Mouse (Mus musculus): ENCODE measurements around the gene Ago3. TPM values are rescaled to one million over a fixed set of nuclear protein-coding genes. Genes with fewer than 3 reads are reported as not detected.

Ago3 gene
- total and polyA plus RNA-seq, 3 experiments, result 7.3 to 7.9 TPM; not detected in 1

DNA sequence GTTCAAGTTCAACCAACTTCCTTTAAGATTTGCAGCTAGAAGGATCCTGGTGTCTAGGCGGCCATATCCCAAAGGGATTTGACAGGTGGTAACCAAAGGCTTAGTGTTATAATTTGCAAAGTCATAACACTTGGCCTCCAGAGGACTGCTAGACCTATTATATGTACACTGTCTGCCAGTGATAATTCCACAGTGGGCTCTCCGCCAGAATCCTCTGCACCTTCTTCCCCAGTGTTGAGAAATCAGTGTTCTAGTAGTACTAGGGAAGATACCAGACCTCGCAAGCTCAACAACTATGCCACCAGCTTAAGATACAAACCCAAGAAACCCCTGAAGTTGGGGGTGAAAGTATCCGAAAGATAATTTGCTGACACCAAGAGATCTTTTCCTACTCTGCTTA is 3.8 kb upstream of the Ago3 start:
- no peak overlapping the region for H3K9ac ChIP-seq (ENCODE audit: control insufficient read depth, low read depth, low read length, poor library complexity, severe bottlenecking)
- H3K27me3 ChIP-seq (ENCODE audit: control insufficient read depth in 1 of 2, insufficient read depth in 2 of 2, low read length in 2 of 2), result no peaks in the 10 kb centered on the region
- H3K4me3 ChIP-seq (ENCODE audit: control insufficient read depth in 1 of 2, insufficient read depth in 1 of 2, low read depth in 2 of 2, low read length in 2 of 2), result no peak overlapping the region
- H3K9me3 ChIP-seq (replicated peaks; ENCODE audit: insufficient read depth, low read length), result no peaks in the 10 kb centered on the region
- peaks cover 7% of the 10 kb centered on the region for H3K79me2 ChIP-seq (ENCODE audit: control insufficient read depth, insufficient read depth, low read length, poor library complexity)
- DNase-seq (ENCODE audit: low read depth, low spot score), result no peak
- H3K27ac ChIP-seq (ENCODE audit: control insufficient read depth, low read depth, low read length), result no peak overlapping the region
- TF ChIP-seq RCOR1 (IDR thresholded peaks at IDR 0.05; ENCODE audit: low read depth, low read length) (0 out of 2 replicates have a peak, but pooled peaks have one; percentile 10), ZKSCAN1 (IDR thresholded peaks at IDR 0.05; ENCODE audit: low read depth, low read length) (no peak), HCFC1 (IDR thresholded peaks at IDR 0.05; ENCODE audit: low read depth, low read length) (no peak), POLR2A (IDR thresholded peaks at IDR 0.05; ENCODE audit: control insufficient read depth in 1 of 2, insufficient read depth in 1 of 2, low read depth in 1 of 2, low read length in 2 of 2, poor library complexity in 1 of 2) (no peak), ETS1 (IDR thresholded peaks at IDR 0.05; ENCODE audit: low read depth, low read length) (no peak)
- H3K4me1 ChIP-seq (ENCODE audit: control insufficient read depth in 1 of 2, insufficient read depth in 2 of 2, low read length in 2 of 2), result no peaks in the 10 kb centered on the region; a peak in 2 of 4 replicates
- H3K36me3 ChIP-seq (ENCODE audit: control insufficient read depth in 1 of 2, insufficient read depth in 2 of 2, low read length in 2 of 2), result peaks cover 0 to 3% of the 10 kb centered on the region in 2 experiments; a peak in 2 of 4 replicates

DNA sequence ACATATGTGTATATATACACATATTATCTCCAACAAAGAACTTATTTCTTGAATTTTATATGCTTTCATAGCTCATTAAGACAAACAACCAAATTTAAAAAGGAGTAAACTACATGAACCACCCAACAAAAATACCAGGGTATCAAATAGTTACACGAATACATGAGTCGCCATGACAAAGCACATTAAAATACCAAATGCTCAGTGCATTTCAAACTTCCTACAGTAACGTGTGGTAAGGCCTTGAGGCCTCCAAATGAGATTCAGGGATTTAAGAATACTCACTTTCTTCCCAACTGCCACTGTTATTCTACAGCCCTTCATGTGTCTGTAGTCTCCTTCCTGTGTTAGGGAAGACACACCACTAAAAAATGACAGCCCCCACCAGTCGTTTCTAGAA is 2.4 kb upstream of the Ago3 start:
- H3K4me1 ChIP-seq (ENCODE audit: control insufficient read depth in 1 of 2, insufficient read depth in 2 of 2, low read length in 2 of 2), result peaks cover 5 to 6% of the 10 kb centered on the region in 2 experiments
- H3K4me3 ChIP-seq (ENCODE audit: control insufficient read depth in 1 of 2, insufficient read depth in 1 of 2, low read depth in 2 of 2, low read length in 2 of 2), result no peak overlapping the region
- peaks cover 14% of the 10 kb centered on the region for H3K79me2 ChIP-seq (ENCODE audit: control insufficient read depth, insufficient read depth, low read length, poor library complexity)
- H3K27ac ChIP-seq (ENCODE audit: control insufficient read depth, low read depth, low read length), result no peak overlapping the region
- H3K9ac ChIP-seq (ENCODE audit: control insufficient read depth, low read depth, low read length, poor library complexity, severe bottlenecking), result no peak overlapping the region
- TF ChIP-seq USF2 (IDR thresholded peaks at IDR 0.05; ENCODE audit: borderline replicate concordance in 1 of 2, insufficient read depth in 1 of 2, low read depth in 1 of 2, low read length in 2 of 2), result no peak
- 0 out of 2 replicates have a peak, but pooled peaks have one; percentile 12 for TF ChIP-seq GABPA (IDR thresholded peaks at IDR 0.05; ENCODE audit: low read depth, low read length)
- no peak for TF ChIP-seq JUND (IDR thresholded peaks at IDR 0.05; ENCODE audit: low read depth, low read length)
- TF ChIP-seq MEF2A (IDR thresholded peaks at IDR 0.05; ENCODE audit: extremely low read depth, insufficient replicate concordance, low read depth, low read length, poor library complexity, severe bottlenecking), result no peak
- H3K27me3 ChIP-seq (ENCODE audit: control insufficient read depth in 1 of 2, insufficient read depth in 2 of 2, low read length in 2 of 2), result no peaks in the 10 kb centered on the region
- H3K9me3 ChIP-seq (replicated peaks; ENCODE audit: insufficient read depth, low read length), result no peaks in the 10 kb centered on the region
- peaks cover 0 to 10% of the 10 kb centered on the region in 2 experiments; a peak in 2 of 4 replicates for H3K36me3 ChIP-seq (ENCODE audit: control insufficient read depth in 1 of 2, insufficient read depth in 2 of 2, low read length in 2 of 2)
- no peak for DNase-seq (ENCODE audit: low read depth, low spot score)

DNA sequence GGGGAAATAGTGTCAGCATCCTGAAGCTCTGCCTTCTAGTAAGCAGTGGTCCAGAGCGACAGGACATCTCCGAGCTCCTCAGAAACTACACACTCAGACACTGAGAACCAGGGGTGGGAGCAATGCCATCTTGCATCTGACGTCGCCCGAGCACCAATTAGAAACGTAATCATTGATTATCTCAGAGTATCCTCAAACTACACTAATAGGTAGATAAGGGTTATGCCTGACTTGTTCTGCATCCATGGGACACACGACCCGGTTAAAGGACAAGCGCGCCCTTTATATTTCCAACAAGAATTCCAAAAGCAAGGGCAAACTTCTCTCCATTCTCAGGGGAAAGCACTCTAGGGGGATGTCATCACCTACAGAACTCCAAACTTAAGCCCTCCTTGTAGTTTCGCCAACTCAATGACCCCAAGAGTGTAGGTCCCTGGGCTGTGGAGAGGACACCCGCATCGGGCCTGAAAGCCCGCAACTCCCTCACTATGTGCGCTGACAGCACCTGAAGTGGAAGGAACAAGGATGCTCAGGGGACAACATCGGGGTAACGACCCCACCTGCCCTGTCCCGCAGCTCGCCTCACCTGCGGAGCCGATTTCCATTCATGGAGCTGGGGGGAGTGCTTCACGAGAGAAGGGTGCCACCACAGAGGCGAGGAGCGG is 542 bp downstream of the Ago3 start:
- peak overlapping the region; percentile 88 to 97 for H3K4me3 ChIP-seq (ENCODE audit: control insufficient read depth in 1 of 2, insufficient read depth in 1 of 2, low read depth in 2 of 2, low read length in 2 of 2)
- peak; percentile 55 for DNase-seq (ENCODE audit: low read depth, low spot score)
- peaks cover 14% of the 10 kb centered on the region for H3K79me2 ChIP-seq (ENCODE audit: control insufficient read depth, insufficient read depth, low read length, poor library complexity)
- H3K36me3 ChIP-seq (ENCODE audit: control insufficient read depth in 1 of 2, insufficient read depth in 2 of 2, low read length in 2 of 2), result peaks cover 0 to 12% of the 10 kb centered on the region in 2 experiments; a peak in 2 of 4 replicates
- H3K27ac ChIP-seq (ENCODE audit: control insufficient read depth, low read depth, low read length), result peak overlapping the region; percentile 71
- peaks cover 5 to 6% of the 10 kb centered on the region in 2 experiments for H3K4me1 ChIP-seq (ENCODE audit: control insufficient read depth in 1 of 2, insufficient read depth in 2 of 2, low read length in 2 of 2)
- no peaks in the 10 kb centered on the region for H3K9me3 ChIP-seq (replicated peaks; ENCODE audit: insufficient read depth, low read length)
- H3K27me3 ChIP-seq (ENCODE audit: control insufficient read depth in 1 of 2, insufficient read depth in 2 of 2, low read length in 2 of 2), result no peaks in the 10 kb centered on the region
- peak overlapping the region; percentile 88 for H3K9ac ChIP-seq (ENCODE audit: control insufficient read depth, low read depth, low read length, poor library complexity, severe bottlenecking)
- no peak for TF ChIP-seq POLR2A (IDR thresholded peaks at IDR 0.05; ENCODE audit: control insufficient read depth in 1 of 2, insufficient read depth in 1 of 2, low read depth in 1 of 2, low read length in 2 of 2, poor library complexity in 1 of 2)
- no peak for TF ChIP-seq POLR2AphosphoS2 (IDR thresholded peaks at IDR 0.05; ENCODE audit: low read length)
- TF ChIP-seq MAX (IDR thresholded peaks at IDR 0.05; ENCODE audit: low read length), result no peak
- TF ChIP-seq E2F4 (IDR thresholded peaks at IDR 0.05; ENCODE audit: borderline replicate concordance, low read depth, low read length), result no peak
- no peak for TF ChIP-seq RCOR1 (IDR thresholded peaks at IDR 0.05; ENCODE audit: low read depth, low read length)
- no peak for TF ChIP-seq JUND (IDR thresholded peaks at IDR 0.05; ENCODE audit: low read depth, low read length)
- TF ChIP-seq NELFE (IDR thresholded peaks at IDR 0.05; ENCODE audit: low read depth, low read length), result no peak
- no peak for TF ChIP-seq UBTF (IDR thresholded peaks at IDR 0.05; ENCODE audit: borderline replicate concordance, insufficient read depth, low read depth, low read length)
- no peak for TF ChIP-seq TBP (IDR thresholded peaks at IDR 0.05; ENCODE audit: low read depth, low read length)
- no peak for TF ChIP-seq MYC (IDR thresholded peaks at IDR 0.05; ENCODE audit: low read depth, low read length)
- TF ChIP-seq TAL1 (IDR thresholded peaks at IDR 0.05; ENCODE audit: low read length), result no peak
- no peak for TF ChIP-seq GATA1 (IDR thresholded peaks at IDR 0.05; ENCODE audit: low read depth, low read length)

Measured in MEL (cell line).